Mouse (Mus musculus): ENCODE measurements around the gene Lmcd1. TPM values are rescaled to one million over a fixed set of nuclear protein-coding genes. Genes with fewer than 3 reads are reported as not detected.
A peak's percentile ranks its signal among the peaks of the same experiment; 100 is the strongest.
"Not testable (repeated sequence)": the region's sequence is repeated elsewhere in the genome, so short reads cannot be mapped to it uniquely, and the experiment has no call there.

Lmcd1 gene
- polyA plus RNA-seq (2016; fragmentation: Nextera tagmentation; extraction: Ambion mirVana): 48.7 and 49.3 TPM in 2 replicates

DNA sequence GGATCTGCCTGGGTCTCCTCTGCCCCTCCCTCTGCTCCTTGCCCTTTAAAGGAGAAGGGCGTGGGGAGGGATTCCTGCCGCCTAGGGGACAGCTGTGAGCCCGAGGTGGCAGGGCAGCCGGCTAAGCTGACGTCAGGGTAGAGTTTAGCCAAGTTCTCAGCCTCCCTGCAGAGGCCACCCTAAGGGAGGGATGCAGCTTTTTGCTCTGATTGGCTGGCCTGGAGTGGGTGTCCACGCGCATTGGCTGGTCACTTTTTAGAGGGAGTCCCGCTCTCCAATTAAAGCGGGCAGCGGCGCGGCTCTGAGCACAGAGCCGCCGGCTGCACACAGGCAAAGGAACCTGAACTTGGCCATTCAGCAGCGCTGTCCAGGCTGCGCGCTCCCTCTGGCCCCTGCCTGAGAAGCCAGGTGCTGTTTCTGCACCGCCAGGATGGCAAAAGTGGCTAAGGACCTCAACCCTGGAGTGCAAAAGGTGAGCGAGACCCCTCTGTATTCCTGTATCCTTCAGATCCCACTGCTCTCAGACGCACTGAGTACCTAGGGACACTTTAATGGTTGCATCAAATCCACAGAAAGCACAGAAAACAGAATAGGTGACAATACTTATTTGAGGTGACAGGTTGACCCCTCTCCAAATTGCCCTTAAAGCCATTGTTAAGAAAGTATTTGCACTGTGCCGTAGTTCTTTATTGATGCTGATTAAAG is at the start of gene Lmcd1:
TSS of gene Lmcd1 (plus strand) at position 258 of the 705 bp plus-strand sequence.
- 0 out of 2 replicates have a peak, but pooled peaks cover 2% of the 10 kb centered on the region for H3K36me3 ChIP-seq
- WGBS: 3% methylated on average over 21 of the region's 21 CpGs
- peak within 1 kb of the TSS; percentile 86 for H3K4me2 ChIP-seq
- H3K27me3 ChIP-seq (replicated peaks): no peaks in the 10 kb centered on the region
- H3K27ac ChIP-seq (ENCODE audit: poor library complexity, severe bottlenecking): peak within 1 kb of the TSS; percentile 97
- peak within 1 kb of the TSS; percentile 56 for H3K4me3 ChIP-seq
- H3K9me3 ChIP-seq (replicated peaks): no peaks in the 10 kb centered on the region
- peak; percentile 94 for ATAC-seq (ENCODE audit: insufficient number of reproducible peaks, low FRiP score)
- peaks cover 51% of the 10 kb centered on the region for H3K4me1 ChIP-seq (replicated peaks)
- peak within 1 kb of the TSS; percentile 81 for H3K9ac ChIP-seq

DNA sequence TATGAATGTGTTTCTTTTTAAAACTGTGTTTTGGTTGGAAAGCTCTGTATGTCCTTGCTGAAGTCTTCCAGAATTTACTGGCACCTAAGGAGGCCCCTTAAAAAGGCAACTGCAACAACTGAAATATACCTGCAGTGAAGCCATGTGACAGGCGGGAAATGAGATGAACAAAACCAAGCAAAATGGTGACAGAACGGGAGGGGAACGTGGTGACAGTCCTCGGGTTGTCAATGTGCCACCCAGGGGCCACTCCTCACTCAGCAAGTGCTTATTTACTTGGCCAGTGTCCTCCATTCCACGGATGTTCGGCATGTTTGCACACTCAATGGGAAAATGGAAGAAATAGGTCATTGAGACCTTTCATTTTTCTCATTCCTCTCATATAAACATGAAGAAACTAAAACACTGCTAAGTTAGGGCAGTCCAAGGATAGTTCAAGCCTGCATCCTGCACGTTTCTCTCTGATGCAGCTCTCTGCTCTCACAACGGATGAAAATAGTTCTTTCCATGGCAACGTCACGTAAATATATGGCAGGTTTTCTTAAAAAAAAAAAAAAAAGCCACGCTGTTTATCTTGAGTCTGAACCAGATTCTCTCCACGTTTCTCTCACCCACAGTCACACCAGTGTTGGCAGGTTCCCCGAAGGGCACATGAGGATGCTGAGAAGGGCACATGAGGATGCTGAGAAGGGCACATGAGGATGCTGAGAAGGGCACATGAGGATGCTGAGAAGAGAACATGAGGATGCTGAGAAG is 49.5 kb upstream of the Lmcd1 start:
- H3K9ac ChIP-seq: no peak overlapping the region
- ATAC-seq (ENCODE audit: insufficient number of reproducible peaks, low FRiP score): no peak
- no peaks in the 10 kb centered on the region for H3K4me1 ChIP-seq (replicated peaks)
- WGBS: 66% methylated on average over 13 of the region's 13 CpGs
- no peak overlapping the region for H3K27ac ChIP-seq (ENCODE audit: poor library complexity, severe bottlenecking)
- H3K27me3 ChIP-seq (replicated peaks): no peaks in the 10 kb centered on the region
- no peak overlapping the region for H3K4me2 ChIP-seq
- H3K36me3 ChIP-seq: no peaks in the 10 kb centered on the region
- H3K4me3 ChIP-seq: no peak overlapping the region
- no peaks in the 10 kb centered on the region for H3K9me3 ChIP-seq (replicated peaks)

- 77% methylated on average over 1 of the region's 1 CpGs for WGBS
- ATAC-seq (ENCODE audit: insufficient number of reproducible peaks, low FRiP score): no peak
- Histone ChIP-seq H3K9ac (no peak overlapping the region), H3K4me3 (no peak overlapping the region), H3K36me3 (no peaks in the 10 kb centered on the region), H3K4me2 (no peak overlapping the region), H3K9me3 (replicated peaks) (no peaks in the 10 kb centered on the region), H3K4me1 (replicated peaks) (no peaks in the 10 kb centered on the region), H3K27me3 (replicated peaks) (no peaks in the 10 kb centered on the region), H3K27ac (ENCODE audit: poor library complexity, severe bottlenecking) (no peak overlapping the region)
Observed at GRCm38 (mm10) chr6:112236775-112237174, 36.8 kb upstream of the Lmcd1 start.

- Histone ChIP-seq H3K36me3 (no peaks in the 10 kb centered on the region), H3K27me3 (replicated peaks) (no peaks in the 10 kb centered on the region), H3K4me1 (replicated peaks) (peaks cover 23% of the 10 kb centered on the region)
Observed at GRCm38 (mm10) chr6:112242216-112242615, 31.3 kb upstream of the Lmcd1 start.

DNA sequence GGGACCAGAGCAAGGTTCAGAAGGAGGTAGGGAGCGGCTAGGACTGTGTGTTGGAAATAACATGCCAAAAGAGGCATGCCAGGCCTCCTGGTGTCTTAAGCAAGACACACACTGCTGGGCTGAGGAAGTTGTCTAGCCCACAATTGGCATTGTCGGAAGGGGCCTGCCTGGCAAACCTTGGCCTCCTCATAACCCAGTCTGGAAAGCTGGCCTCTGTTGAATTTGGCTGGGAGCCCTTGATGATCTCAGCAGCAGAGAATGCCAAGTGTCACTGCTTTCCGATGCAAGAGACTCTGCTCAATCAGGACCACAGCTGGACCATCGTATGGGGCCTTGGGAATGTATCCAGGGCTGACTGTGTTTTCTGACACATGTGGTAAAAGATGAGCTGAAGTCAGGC is 27.9 kb upstream of the Lmcd1 start:
- Histone ChIP-seq H3K9ac (no peak overlapping the region), H3K36me3 (no peaks in the 10 kb centered on the region), H3K27ac (ENCODE audit: poor library complexity, severe bottlenecking) (peak overlapping the region; percentile 76), H3K4me2 (no peak overlapping the region; the same call in 1 of the 2 replicates), H3K9me3 (replicated peaks) (0 out of 2 replicates have a peak, but pooled peaks cover 3% of the 10 kb centered on the region), H3K4me3 (no peak overlapping the region), H3K27me3 (replicated peaks) (no peaks in the 10 kb centered on the region), H3K4me1 (replicated peaks) (peaks cover 23% of the 10 kb centered on the region)
- 24% methylated on average over 4 of the region's 4 CpGs for WGBS
- peak; percentile 91 for ATAC-seq (ENCODE audit: insufficient number of reproducible peaks, low FRiP score)

More at GRCm38 (mm10) chr6:112242216-112242615, 31.3 kb upstream of the Lmcd1 start:
- Histone ChIP-seq H3K9ac (no peak overlapping the region), H3K9me3 (replicated peaks) (0 out of 2 replicates have a peak, but pooled peaks cover 3% of the 10 kb centered on the region), H3K4me2 (no peak overlapping the region), H3K27ac (ENCODE audit: poor library complexity, severe bottlenecking) (no peak overlapping the region), H3K4me3 (no peak overlapping the region)
- WGBS: 63% methylated on average over 2 of the region's 2 CpGs
- no peak for ATAC-seq (ENCODE audit: insufficient number of reproducible peaks, low FRiP score)

GRCm38 (mm10) chr6:112246636-112247035 is 26.9 kb upstream of the Lmcd1 start:
- H3K9me3 ChIP-seq (replicated peaks): 0 out of 2 replicates have a peak, but pooled peaks cover 3% of the 10 kb centered on the region
- ATAC-seq (ENCODE audit: insufficient number of reproducible peaks, low FRiP score): no peak
- H3K27ac ChIP-seq (ENCODE audit: poor library complexity, severe bottlenecking): no peak overlapping the region
- H3K36me3 ChIP-seq: no peaks in the 10 kb centered on the region
- no peaks in the 10 kb centered on the region for H3K27me3 ChIP-seq (replicated peaks)
- no peak overlapping the region for H3K9ac ChIP-seq
- no peak overlapping the region for H3K4me2 ChIP-seq
- H3K4me1 ChIP-seq (replicated peaks): peaks cover 23% of the 10 kb centered on the region
- 53% methylated on average over 1 of the region's 1 CpGs for WGBS
- H3K4me3 ChIP-seq: no peak overlapping the region

DNA sequence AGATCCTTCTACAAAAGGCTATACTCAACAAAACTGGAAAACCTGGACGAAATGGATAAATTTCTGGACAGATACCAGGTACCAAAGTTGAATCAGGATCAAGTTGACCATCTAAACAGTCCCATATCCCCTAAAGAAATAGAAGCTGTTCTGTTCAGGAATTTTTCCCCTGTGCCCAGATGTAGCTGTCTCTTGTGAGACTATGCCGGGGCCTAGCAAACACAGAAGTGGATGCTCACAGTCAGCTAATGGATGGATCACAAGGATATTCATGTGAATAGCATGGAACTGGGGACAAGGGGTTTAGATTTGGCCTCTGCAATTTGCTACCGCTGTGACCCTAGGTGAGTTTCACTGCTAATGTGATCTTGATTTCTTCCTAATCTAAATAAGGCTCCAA is 19.6 kb upstream of the Lmcd1 start:
- ATAC-seq (ENCODE audit: insufficient number of reproducible peaks, low FRiP score); H3K27me3 ChIP-seq (replicated peaks); H3K27ac ChIP-seq (ENCODE audit: poor library complexity, severe bottlenecking); H3K9ac ChIP-seq; H3K4me2 ChIP-seq; H3K4me3 ChIP-seq; H3K9me3 ChIP-seq (replicated peaks); H3K36me3 ChIP-seq: not testable (repeated sequence)
- H3K4me1 ChIP-seq (replicated peaks): peaks cover 15% of the 10 kb centered on the region
- WGBS: 78% methylated on average over 3 of the region's 3 CpGs

- H3K9ac ChIP-seq: no peak overlapping the region
- WGBS: 63% methylated on average over 2 of the region's 2 CpGs
- H3K36me3 ChIP-seq: no peaks in the 10 kb centered on the region
- no peaks in the 10 kb centered on the region for H3K27me3 ChIP-seq (replicated peaks)
- H3K9me3 ChIP-seq (replicated peaks): no peaks in the 10 kb centered on the region
- no peak overlapping the region for H3K27ac ChIP-seq (ENCODE audit: poor library complexity, severe bottlenecking)
- no peak overlapping the region for H3K4me2 ChIP-seq
- no peak for ATAC-seq (ENCODE audit: insufficient number of reproducible peaks, low FRiP score)
- H3K4me1 ChIP-seq (replicated peaks): peaks cover 15% of the 10 kb centered on the region
- no peak overlapping the region for H3K4me3 ChIP-seq
Observed at GRCm38 (mm10) chr6:112254967-112255366, 18.6 kb upstream of the Lmcd1 start.

- peaks cover 15% of the 10 kb centered on the region for H3K4me1 ChIP-seq (replicated peaks)
- H3K4me2 ChIP-seq: no peak overlapping the region
- WGBS: 69% methylated on average over 11 of the region's 11 CpGs
- no peak for ATAC-seq (ENCODE audit: insufficient number of reproducible peaks, low FRiP score)
- no peaks in the 10 kb centered on the region for H3K9me3 ChIP-seq (replicated peaks)
- no peaks in the 10 kb centered on the region for H3K36me3 ChIP-seq
- no peak overlapping the region for H3K9ac ChIP-seq
- H3K27me3 ChIP-seq (replicated peaks): no peaks in the 10 kb centered on the region
- no peak overlapping the region for H3K27ac ChIP-seq (ENCODE audit: poor library complexity, severe bottlenecking)
- no peak overlapping the region for H3K4me3 ChIP-seq
Observed at GRCm38 (mm10) chr6:112255388-112256225, 18.0 kb upstream of the Lmcd1 start.

DNA sequence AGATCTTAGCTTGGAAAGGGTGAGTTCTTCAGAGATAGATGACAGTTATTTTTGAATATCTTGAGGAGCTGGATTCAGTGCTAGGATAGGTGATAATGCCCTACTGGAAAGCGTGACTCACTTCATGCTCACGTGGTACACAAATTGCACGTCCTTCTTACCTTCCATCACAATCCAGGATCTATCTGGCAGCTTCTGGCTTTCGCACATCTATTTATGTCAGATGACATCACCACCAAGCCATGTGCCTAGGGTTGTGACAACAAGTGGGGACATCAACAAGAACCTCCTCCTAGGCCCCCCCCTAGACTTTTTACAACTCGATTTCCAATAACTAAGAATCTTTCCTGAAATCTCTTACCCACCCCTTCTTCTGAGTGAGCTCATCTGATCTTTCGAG is 17.0 kb upstream of the Lmcd1 start:
- 56% methylated on average over 6 of the region's 6 CpGs for WGBS
- Histone ChIP-seq H3K4me2 (no peak overlapping the region), H3K4me3 (no peak overlapping the region), H3K9me3 (replicated peaks) (no peaks in the 10 kb centered on the region), H3K27ac (ENCODE audit: poor library complexity, severe bottlenecking) (no peak overlapping the region), H3K4me1 (replicated peaks) (peaks cover 15% of the 10 kb centered on the region), H3K36me3 (no peaks in the 10 kb centered on the region), H3K9ac (no peak overlapping the region), H3K27me3 (replicated peaks) (no peaks in the 10 kb centered on the region)
- ATAC-seq (ENCODE audit: insufficient number of reproducible peaks, low FRiP score): peak; percentile 66; the same call in 1 of the 2 replicates

DNA sequence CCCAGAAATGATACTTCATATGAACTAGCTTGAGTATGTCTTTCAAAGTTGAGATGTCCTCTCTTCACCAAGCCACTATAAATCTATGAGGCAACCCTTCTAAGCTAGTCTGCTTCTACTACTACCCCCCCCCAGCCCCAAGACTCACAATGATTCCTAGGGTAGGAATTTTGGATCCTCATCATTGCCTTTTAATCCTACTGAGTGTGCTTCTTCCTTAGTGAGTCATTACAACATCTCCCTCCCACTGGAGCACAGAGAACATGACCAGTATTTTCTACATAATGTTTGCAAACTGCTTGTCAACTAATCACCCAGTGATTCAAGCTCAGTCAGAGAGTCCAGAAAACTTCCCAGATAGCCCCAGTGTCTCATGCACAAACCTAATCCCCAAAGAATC is 12.5 kb upstream of the Lmcd1 start:
- Histone ChIP-seq H3K36me3 (no peaks in the 10 kb centered on the region), H3K4me3 (no peak overlapping the region), H3K9ac (no peak overlapping the region), H3K4me1 (replicated peaks) (peaks cover 8% of the 10 kb centered on the region), H3K27me3 (replicated peaks) (no peaks in the 10 kb centered on the region), H3K9me3 (replicated peaks) (no peaks in the 10 kb centered on the region), H3K4me2 (no peak overlapping the region), H3K27ac (ENCODE audit: poor library complexity, severe bottlenecking) (no peak overlapping the region)
- ATAC-seq (ENCODE audit: insufficient number of reproducible peaks, low FRiP score): no peak

Data from heart, embryonic 12.5 days (tissue).